Mouse (Mus musculus): Measurements from ENCODE around the gene Dnah8.

DNA sequence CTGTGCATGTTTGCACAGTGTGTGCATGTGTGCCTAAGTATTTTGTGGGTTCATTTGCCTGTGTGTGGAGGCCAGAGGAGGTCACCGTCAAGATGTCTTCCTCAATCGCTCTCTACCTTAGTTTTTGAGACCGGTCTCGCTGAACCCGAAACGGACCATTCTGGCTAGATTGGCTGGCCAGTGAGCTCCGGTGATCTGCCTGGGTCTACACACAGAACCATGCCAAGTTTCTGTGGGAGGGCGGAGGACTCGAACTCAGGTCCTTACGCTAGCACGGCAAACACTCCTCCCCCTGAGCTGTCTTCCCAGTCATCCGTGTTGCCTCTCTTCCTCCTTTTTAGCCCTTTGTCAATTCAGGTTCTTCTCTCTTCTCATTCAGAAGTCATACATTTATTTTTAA, 225.7 kb downstream of the Dnah8 start:
- no peak for TF ChIP-seq POLR2A (IDR thresholded peaks at IDR 0.05; ENCODE audit: control insufficient read depth, low read depth, low read length)
- no peak for TF ChIP-seq CTCF (IDR thresholded peaks at IDR 0.05; ENCODE audit: control insufficient read depth, insufficient read depth, insufficient replicate concordance, low read depth, low read length)
